ENCODE assay signal across 18 mouse cellular contexts in genomic region chr2:178125427-178125826, GRCm38 (mm10). TPM values are rescaled to one million over a fixed set of nuclear protein-coding genes. Genes with fewer than 3 reads are reported as not detected.
DNase-seq lines count a peak whose midpoint lies in the region; ATAC-seq lines count a peak whose summit lies in the region.
"Had no signal": no experiment of that assay in that cellular context is flagged by ENCODE, and none has a peak within 500 bp of the region (broad histone marks: within the 10 kb centered on the region; RNA-seq: fewer than 3 reads in every experiment).

No protein-coding gene starts in this region.

- 73% methylated on average over 8 of the region's 8 CpGs for WGBS in heart, embryonic 10.5 days
- WGBS in midbrain, embryonic 11.5 days = 83% methylated on average over 8 of the region's 8 CpGs
- 80% methylated on average over 8 of the region's 8 CpGs for WGBS in midbrain, embryonic 15.5 days

- H3K4me1 ChIP-seq in heart, embryonic 10.5 days = no peaks in the 10 kb centered on the region; the same call in 1 of the 2 replicates
- H3K4me1 ChIP-seq in midbrain, embryonic 11.5 days (ENCODE audit: control insufficient read depth, insufficient read depth, low read length) = no peaks in the 10 kb centered on the region
- no peaks in the 10 kb centered on the region for H3K4me1 ChIP-seq in midbrain, embryonic 15.5 days
- H3K4me1 ChIP-seq: limb, embryonic 15.5 days; lung, embryonic 15.5 days had no signal

- DNase-seq in heart, embryonic 10.5 days (ENCODE audit: low spot score) = peak; percentile 55
- no peak for DNase-seq in heart, adult 18-20 months
- DNase-seq in midbrain, embryonic 11.5 days (ENCODE audit: low spot score, missing footprints) = no peak
- peak; percentile 12 to 29 for DNase-seq in cerebellum, adult 18-20 months
- peak; percentile 42 for DNase-seq in cerebellum, adult 9-11 months
- DNase-seq in B cell, adult 2 months = no peak
- no peak for DNase-seq in yolk sac, embryonic 10.5 days (ENCODE audit: low spot score)
- DNase-seq: adrenal gland, adult 2 months; heart, postnatal 14 days; kidney, adult 2 months; kidney, postnatal 25 days had no signal

- no peaks in the 10 kb centered on the region for H3K9me3 ChIP-seq in heart, embryonic 10.5 days
- no peaks in the 10 kb centered on the region for H3K9me3 ChIP-seq in midbrain, embryonic 11.5 days (ENCODE audit: control insufficient read depth, low read length)
- H3K9me3 ChIP-seq in midbrain, embryonic 15.5 days = no peaks in the 10 kb centered on the region
- H3K9me3 ChIP-seq: limb, embryonic 15.5 days; lung, embryonic 15.5 days; neural tube, embryonic 13.5 days had no signal

- H3K27me3 ChIP-seq in heart, embryonic 10.5 days (ENCODE audit: insufficient read depth, poor library complexity, severe bottlenecking) = peaks cover 30% of the 10 kb centered on the region
- H3K27me3 ChIP-seq in midbrain, embryonic 11.5 days (ENCODE audit: control insufficient read depth, insufficient read depth, low read length) = no peaks in the 10 kb centered on the region; the same call in 1 of the 2 replicates
- no peaks in the 10 kb centered on the region for H3K27me3 ChIP-seq in midbrain, embryonic 15.5 days (replicated peaks)
- H3K27me3 ChIP-seq: limb, embryonic 15.5 days; lung, embryonic 15.5 days had no signal

- H3K36me3 ChIP-seq in heart, embryonic 10.5 days = no peaks in the 10 kb centered on the region
- H3K36me3 ChIP-seq in midbrain, embryonic 11.5 days (ENCODE audit: control insufficient read depth, insufficient read depth, low read length) = no peaks in the 10 kb centered on the region
- H3K36me3 ChIP-seq in midbrain, embryonic 15.5 days (replicated peaks) = no peaks in the 10 kb centered on the region
- H3K36me3 ChIP-seq: G1E; limb, embryonic 15.5 days; lung, embryonic 15.5 days; neural tube, embryonic 13.5 days had no signal

- H3K9ac ChIP-seq in midbrain, embryonic 11.5 days (ENCODE audit: low read length) = no peak overlapping the region
- H3K9ac ChIP-seq in midbrain, embryonic 15.5 days = no peak overlapping the region
- H3K9ac ChIP-seq: limb, embryonic 15.5 days; lung, embryonic 15.5 days; neural tube, embryonic 13.5 days had no signal

- H3K27ac ChIP-seq in heart, embryonic 10.5 days = no peak overlapping the region
- no peak overlapping the region for H3K27ac ChIP-seq in midbrain, embryonic 11.5 days (ENCODE audit: low read depth, low read length)
- no peak overlapping the region for H3K27ac ChIP-seq in midbrain, embryonic 15.5 days
- H3K27ac ChIP-seq: limb, embryonic 15.5 days; lung, embryonic 15.5 days; neural tube, embryonic 13.5 days had no signal

- peak; percentile 25; the same call in 1 of the 2 replicates for ATAC-seq in midbrain, embryonic 11.5 days (ENCODE audit: low FRiP score)
- no peak for ATAC-seq in midbrain, embryonic 15.5 days (replicated peaks)
- ATAC-seq: hindbrain, embryonic 16.5 days had no signal

- H3K4me3 ChIP-seq in heart, embryonic 10.5 days = no peak overlapping the region
- no peak overlapping the region for H3K4me3 ChIP-seq in midbrain, embryonic 11.5 days (ENCODE audit: low read depth, low read length)
- H3K4me3 ChIP-seq in midbrain, embryonic 15.5 days = no peak overlapping the region
- H3K4me3 ChIP-seq: erythroblast, embryonic 14.5 days; limb, embryonic 15.5 days; lung, embryonic 15.5 days; neural tube, embryonic 13.5 days had no signal

- H3K4me2 ChIP-seq in midbrain, embryonic 11.5 days = no peak overlapping the region
- H3K4me2 ChIP-seq in midbrain, embryonic 15.5 days = no peak overlapping the region
- H3K4me2 ChIP-seq: limb, embryonic 15.5 days; lung, embryonic 15.5 days; neural tube, embryonic 13.5 days had no signal

RNA-seq across cellular contexts. Expression of gene Phactr3, which starts 6.7 kb away (rescaled TPM):
- polyA plus RNA-seq in heart, embryonic 10.5 days (2016; fragmentation: Nextera tagmentation; extraction: Ambion mirVana) = 10.8 and 14.0 TPM in 2 replicates
- under 1 TPM; 0.69 to 0.94 TPM for total RNA-seq in heart, adult 18-20 months (2021)
- polyA plus RNA-seq in midbrain, embryonic 11.5 days (2014; fragmentation: Nextera tagmentation; extraction: Ambion mirVana) = 11.7 and 13.9 TPM in 2 replicates
- 66.3 and 67.1 TPM in 2 replicates for polyA plus RNA-seq in midbrain, embryonic 15.5 days (2015; fragmentation: Nextera tagmentation; extraction: Ambion mirVana)
- polyA plus RNA-seq: erythroblast, embryonic 14.5 days; G1E had no signal

RNA-seq across cellular contexts. Expression of gene Zfp931, which starts 47.2 kb away (rescaled TPM):
- polyA plus RNA-seq in heart, embryonic 10.5 days (2016; fragmentation: Nextera tagmentation; extraction: Ambion mirVana) = 15.8 and 16.1 TPM in 2 replicates
- 10 to 100 TPM; 13.2 to 14.2 TPM for total RNA-seq in heart, adult 18-20 months (2021)
- 16.3 and 17.6 TPM in 2 replicates for polyA plus RNA-seq in midbrain, embryonic 11.5 days (2014; fragmentation: Nextera tagmentation; extraction: Ambion mirVana)
- polyA plus RNA-seq in midbrain, embryonic 15.5 days (2015; fragmentation: Nextera tagmentation; extraction: Ambion mirVana) = 15.0 TPM in 2 replicates
- polyA plus RNA-seq: erythroblast, embryonic 14.5 days had no signal

Comparison
In these comparisons a context has a peak if more than half of its experiments do, and no peak if none do; other contexts are left out.
1. DNase-seq: peak in heart, embryonic 10.5 days (single experiment), cerebellum, adult 18-20 months (2 of 2) and cerebellum, adult 9-11 months (single experiment); none in heart, adult 18-20 months (0 of 2), midbrain, embryonic 11.5 days (single experiment), B cell, adult 2 months (0 of 2) and yolk sac, embryonic 10.5 days (single experiment).